Mouse (Mus musculus): ENCODE results near the gene Upp2.

The Upp2 gene

GRCm38 (mm10) chr2:58550488-58550887 is 16.6 kb upstream of the Upp2 start:
- in situ Hi-C loops (cut with MboI; ENCODE audit: low sequenced_read_pairs) = no loop called here

GRCm38 (mm10) chr2:58551866-58552265 is 15.2 kb upstream of the Upp2 start:
- in situ Hi-C loops (cut with MboI; ENCODE audit: low sequenced_read_pairs) = no loop called here

- in situ Hi-C loops (cut with MboI; ENCODE audit: low sequenced_read_pairs) = no loop called here
These were observed 14.8 kb upstream of the Upp2 start for GRCm38 (mm10) chr2:58552296-58552695.

- in situ Hi-C loops (cut with MboI; ENCODE audit: low sequenced_read_pairs) = no loop called here
These were observed 9.9 kb upstream of the Upp2 start for GRCm38 (mm10) chr2:58557045-58557845.

- in situ Hi-C loops (cut with MboI; ENCODE audit: low sequenced_read_pairs) = no loop called here
These were observed 5.0 kb upstream of the Upp2 start for GRCm38 (mm10) chr2:58562137-58562536.

- in situ Hi-C loops (cut with MboI; ENCODE audit: low sequenced_read_pairs) = no loop called here
These were observed 1.8 kb upstream of the Upp2 start for GRCm38 (mm10) chr2:58565267-58565666.

- in situ Hi-C loops (cut with MboI; ENCODE audit: low sequenced_read_pairs) = no loop called here
These were observed 1.1 kb upstream of the Upp2 start for GRCm38 (mm10) chr2:58566049-58566409.

GRCm38 (mm10) chr2:58566410-58567065 is 560 bp upstream of the Upp2 start:
- in situ Hi-C loops (cut with MboI; ENCODE audit: low sequenced_read_pairs) = no loop called here

GRCm38 (mm10) chr2:58567866-58568719 is 995 bp downstream of the Upp2 start:
- in situ Hi-C loops (cut with MboI; ENCODE audit: low sequenced_read_pairs) = no loop called here

- in situ Hi-C loops (cut with MboI; ENCODE audit: low sequenced_read_pairs) = no loop called here
These were observed 1.9 kb downstream of the Upp2 start for GRCm38 (mm10) chr2:58568841-58569645.

- in situ Hi-C loops (cut with MboI; ENCODE audit: low sequenced_read_pairs) = no loop called here
These were observed 7.1 kb downstream of the Upp2 start for GRCm38 (mm10) chr2:58574167-58574566.

GRCm38 (mm10) chr2:58586311-58586710 is 19.2 kb downstream of the Upp2 start:
- in situ Hi-C loops (cut with MboI; ENCODE audit: low sequenced_read_pairs) = no loop called here

- in situ Hi-C loops (cut with MboI; ENCODE audit: low sequenced_read_pairs) = no loop called here
These were observed 22.5 kb downstream of the Upp2 start for GRCm38 (mm10) chr2:58589637-58590036.

- in situ Hi-C loops (cut with MboI; ENCODE audit: low sequenced_read_pairs) = no loop called here
These were observed 23.0 kb downstream of the Upp2 start for GRCm38 (mm10) chr2:58590055-58590454.

GRCm38 (mm10) chr2:58595350-58595749 is 28.3 kb downstream of the Upp2 start:
- in situ Hi-C loops (cut with MboI; ENCODE audit: low sequenced_read_pairs) = no loop called here

GRCm38 (mm10) chr2:58596774-58597342 is 29.8 kb downstream of the Upp2 start:
- in situ Hi-C loops (cut with MboI; ENCODE audit: low sequenced_read_pairs) = no loop called here

GRCm38 (mm10) chr2:58597556-58597955 is 30.5 kb downstream of the Upp2 start:
- in situ Hi-C loops (cut with MboI; ENCODE audit: low sequenced_read_pairs) = no loop called here

GRCm38 (mm10) chr2:58599639-58600038 is 32.5 kb downstream of the Upp2 start:
- in situ Hi-C loops (cut with MboI; ENCODE audit: low sequenced_read_pairs) = no loop called here

- in situ Hi-C loops (cut with MboI; ENCODE audit: low sequenced_read_pairs) = no loop called here
These were observed 34.3 kb downstream of the Upp2 start for GRCm38 (mm10) chr2:58601382-58601781.

GRCm38 (mm10) chr2:58603379-58603778 is 36.3 kb downstream of the Upp2 start:
- in situ Hi-C loops (cut with MboI; ENCODE audit: low sequenced_read_pairs) = no loop called here

Measured in CH12F3 (cell line).